Mouse (Mus musculus) CD4-positive helper T cell, adult 2 months (primary cell): ENCODE results near the gene Creb3l1.

Source experiments
- DNase-seq: peaks from one replicate; pipeline ENCODE4 v3.0.0-alpha.2; 2012; ENCODE audit warnings: low read depth, missing footprints, low spot score

Creb3l1 gene

DNA sequence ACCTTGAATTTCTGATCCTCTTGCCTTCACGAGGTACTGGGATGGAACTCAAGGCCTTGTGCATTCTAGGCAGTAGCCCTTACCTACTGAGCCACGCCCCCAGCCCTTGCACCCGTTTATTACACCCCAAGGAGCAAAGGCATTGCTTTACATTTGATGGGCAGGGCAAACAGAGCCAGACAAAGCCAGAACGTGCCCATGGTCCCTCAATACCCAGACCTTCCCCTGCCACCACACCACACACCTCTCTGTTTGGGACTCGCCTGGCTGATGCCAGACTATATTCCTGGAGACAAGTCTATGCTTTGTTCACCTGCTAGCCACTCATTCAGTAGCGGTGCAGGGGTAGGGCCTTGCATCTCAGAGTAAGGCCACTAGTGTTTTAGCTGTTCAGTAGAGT is 17.8 kb downstream of the Creb3l1 start:
- DNase-seq, result no peak

GRCm38 (mm10) chr2:92004617-92005016 is 19.7 kb downstream of the Creb3l1 start:
- DNase-seq, result no peak

DNA sequence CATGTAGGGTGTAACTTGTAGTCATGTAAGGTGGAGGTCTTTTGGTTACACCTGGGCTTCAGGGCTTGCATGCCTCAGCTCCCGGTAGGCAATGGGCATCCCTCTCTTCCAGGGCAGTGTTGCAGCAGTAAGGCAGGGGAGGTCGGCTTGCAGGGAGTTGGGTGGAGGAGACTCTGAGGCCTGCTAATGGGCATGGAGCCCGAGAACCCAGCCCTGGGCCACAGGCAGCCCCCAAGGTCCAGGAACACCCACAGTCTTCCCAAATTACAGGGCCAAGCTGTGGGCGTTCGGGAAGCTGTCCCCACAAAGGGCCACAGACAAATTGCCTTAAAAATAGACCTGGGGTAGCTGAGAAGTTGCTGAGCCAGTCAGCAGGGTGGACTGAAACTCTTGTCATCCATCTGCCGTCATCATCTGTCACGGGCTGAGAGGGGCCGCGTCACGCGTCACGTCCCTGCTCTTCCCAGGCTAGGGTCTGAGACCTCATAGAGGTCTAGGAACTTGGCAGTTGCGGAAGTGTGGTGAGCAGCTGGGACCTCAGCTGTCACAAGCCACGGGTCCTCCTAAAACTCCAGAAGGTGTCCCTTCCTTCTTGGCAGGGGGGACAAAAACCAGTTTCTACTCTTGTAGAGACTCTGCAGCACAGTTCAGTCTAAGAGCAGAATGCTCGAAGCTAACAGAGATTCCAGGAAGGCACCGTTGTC is 26.2 kb downstream of the Creb3l1 start:
- no peak for DNase-seq

DNA sequence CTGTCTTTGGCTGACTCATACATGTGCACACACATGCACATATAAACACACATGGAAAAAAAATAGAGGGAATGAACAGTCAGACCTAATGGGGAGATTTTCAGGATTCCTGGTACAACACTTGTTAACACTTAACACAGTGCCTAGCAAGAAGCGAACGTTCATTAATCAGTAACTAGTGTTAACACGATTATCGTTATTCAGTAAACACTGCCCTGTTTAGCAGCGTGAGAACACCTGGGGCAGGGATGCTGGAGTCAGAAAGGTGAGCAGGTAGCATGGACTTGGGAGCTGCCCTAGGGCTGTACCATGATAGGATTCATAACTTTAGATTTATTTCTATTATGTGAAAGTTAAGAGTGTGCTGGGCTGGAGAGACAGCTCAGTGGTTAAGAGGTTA is 28.3 kb downstream of the Creb3l1 start:
- DNase-seq, result no peak

DNA sequence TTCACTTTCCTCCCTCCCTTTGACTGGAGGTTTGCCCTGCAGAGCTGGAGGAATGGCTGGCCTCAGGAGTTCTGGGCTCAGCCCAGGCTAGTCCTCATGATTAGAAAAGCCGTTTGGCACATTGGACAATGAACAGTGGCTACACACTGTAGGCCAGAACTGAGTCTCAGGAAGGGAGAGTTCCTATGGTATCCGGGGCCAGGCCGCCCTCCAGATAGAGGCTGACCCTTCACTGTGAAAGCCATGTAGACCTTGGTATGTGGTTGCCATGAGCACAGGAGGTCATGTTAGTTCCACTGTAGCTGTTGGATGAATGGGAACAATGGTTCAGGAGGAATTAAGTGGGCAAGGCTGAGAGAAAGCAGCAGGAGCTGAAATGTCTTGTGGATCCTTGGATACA is 30.9 kb downstream of the Creb3l1 start:
- DNase-seq, result no peak

DNA sequence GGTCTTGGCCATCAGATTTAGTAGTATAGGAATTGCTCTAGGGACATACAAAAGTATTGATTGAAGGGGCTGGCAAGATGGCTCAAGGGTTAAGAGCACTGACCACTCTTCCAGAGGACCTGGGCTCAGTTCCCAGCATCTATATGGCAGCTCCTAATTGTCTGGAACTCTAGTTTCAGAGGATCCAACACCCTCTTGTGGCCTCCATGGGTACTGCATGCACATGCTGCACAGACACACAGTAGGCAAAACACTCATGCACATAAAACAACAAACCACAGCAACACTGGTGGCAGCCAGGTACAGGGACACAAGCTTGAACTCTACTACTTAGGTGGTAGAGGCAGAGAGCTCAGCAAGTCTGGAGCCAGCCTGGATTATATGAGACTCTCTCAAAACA is 34.6 kb downstream of the Creb3l1 start:
- DNase-seq, result no peak

DNA sequence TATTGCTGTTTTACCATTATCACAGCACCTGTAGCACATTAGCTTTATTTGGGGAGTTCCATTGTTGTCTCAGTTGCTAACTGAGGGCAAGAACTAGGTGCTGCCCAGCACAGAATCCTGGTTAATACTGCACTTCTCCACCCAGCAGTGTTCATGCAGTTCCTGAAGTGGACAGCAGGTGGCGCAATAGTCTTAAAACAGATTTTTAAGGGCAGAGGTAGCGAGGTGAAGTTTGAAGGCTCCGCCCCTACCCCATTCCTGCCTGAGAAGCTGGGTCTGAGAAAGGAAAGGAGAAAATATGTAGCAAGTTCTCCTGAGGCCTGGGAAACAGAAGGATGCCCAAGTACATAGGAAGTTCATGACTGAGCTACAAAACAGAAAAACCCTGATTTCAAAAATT is 36.8 kb downstream of the Creb3l1 start:
- DNase-seq, result peak; percentile 78

- DNase-seq, result peak; percentile 55
Observed at GRCm38 (mm10) chr2:91986071-91986470, 38.2 kb downstream of the Creb3l1 start.

DNA sequence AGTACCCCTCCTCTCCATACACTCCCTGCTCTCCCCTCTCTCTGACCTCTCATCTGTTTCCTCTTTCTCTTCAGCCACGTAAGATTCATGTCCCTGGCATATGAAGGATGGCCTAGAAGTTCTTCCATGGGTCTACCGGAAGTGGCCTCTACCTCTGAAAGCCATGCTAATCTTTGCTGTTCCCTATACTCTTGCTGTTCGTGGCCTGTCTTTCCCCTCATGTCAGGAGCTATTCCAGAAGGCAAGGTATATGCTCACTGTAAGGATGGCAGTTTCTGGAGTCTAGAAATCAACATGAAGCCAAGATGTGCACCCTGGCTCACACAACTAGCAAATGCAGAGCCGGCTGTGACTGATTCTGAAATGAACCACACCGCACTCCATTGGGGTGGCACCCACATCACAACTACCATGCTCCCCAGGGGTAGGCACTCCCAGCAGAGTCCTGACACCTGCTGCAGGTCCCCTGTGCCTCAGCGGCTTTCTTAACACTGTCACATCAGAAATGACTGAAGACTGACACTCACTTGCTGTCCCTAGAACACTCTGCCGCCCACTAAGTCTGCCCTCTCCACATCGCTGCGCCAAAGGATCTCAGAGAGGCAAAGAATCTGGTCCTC is 39.3 kb downstream of the Creb3l1 start:
- peak; percentile 34 for DNase-seq

GRCm38 (mm10) chr2:91984439-91984838 is 39.9 kb downstream of the Creb3l1 start:
- peak; percentile 90 for DNase-seq

DNA sequence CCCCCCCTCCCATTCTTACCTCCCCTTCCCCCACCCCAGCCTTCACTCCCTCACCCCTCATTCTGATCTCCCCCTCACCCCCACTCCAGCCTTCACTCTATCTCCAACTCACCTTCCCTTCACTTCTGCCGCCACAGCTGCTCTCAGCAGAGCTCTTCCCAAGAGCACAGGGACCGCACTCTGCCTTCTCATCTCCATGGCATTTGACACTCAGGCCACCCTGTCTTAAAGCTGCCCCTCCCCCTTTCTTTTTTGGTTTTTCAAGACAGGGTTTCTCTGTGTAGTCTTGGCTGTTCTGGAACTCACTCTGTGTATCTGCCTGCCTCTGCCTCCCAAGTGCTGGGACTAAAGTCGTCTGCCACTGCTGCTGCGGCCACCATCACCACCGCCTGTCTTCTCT is 43.5 kb downstream of the Creb3l1 start:
- DNase-seq, result no peak

DNA sequence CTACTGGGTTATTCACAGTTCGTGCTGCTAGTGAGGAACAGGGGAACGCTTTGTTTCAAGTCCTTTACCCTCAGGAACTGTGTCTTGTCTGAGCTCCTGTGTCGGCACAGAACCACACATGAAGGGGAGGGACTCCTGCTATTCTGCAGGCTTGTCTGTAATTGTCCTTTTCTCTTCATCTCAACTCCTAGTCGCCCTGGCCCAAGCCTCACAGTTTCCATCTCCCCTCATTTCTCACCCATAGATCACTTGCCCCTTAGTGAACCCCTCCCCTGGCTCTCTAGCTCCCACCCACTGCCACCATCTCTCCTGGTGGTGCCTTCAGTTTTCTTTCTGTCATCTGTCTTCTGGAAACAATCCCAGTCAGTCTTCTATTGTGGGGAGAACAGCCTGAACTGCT is 44.1 kb downstream of the Creb3l1 start:
- no peak for DNase-seq

- DNase-seq, result no peak
Observed at GRCm38 (mm10) chr2:91978547-91978946, 45.8 kb downstream of the Creb3l1 start.

DNA sequence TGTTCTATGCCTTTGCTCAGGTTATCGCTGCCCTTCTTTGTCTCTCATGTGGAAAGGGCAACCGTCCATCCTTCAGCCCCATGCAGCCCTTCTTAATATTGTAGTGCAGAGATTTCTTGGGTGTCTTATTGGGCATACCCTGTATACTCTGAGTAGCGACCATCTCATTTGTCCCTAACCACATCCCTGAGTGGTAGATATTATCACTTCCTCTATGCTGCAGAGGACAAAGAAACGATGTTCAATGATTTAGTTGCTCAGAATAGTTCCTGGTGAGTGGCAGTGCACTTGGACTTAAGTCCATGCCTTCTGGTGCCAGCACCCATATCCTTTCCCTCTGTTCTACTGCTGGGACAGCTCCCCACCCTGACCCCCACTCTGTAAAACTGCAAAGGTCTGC is 46.3 kb downstream of the Creb3l1 start:
- DNase-seq, result no peak

- DNase-seq, result peak; percentile 72
Observed at GRCm38 (mm10) chr2:91975581-91976541, 48.4 kb downstream of the Creb3l1 start, which contains the start of gene Dgkz. Dgkz (minus strand) TSS chr2:91975864.

GRCm38 (mm10) chr2:91973416-91974135 is 50.7 kb downstream of the Creb3l1 start:
- DNase-seq, result no peak

- DNase-seq, result peak; percentile 53
Observed at GRCm38 (mm10) chr2:91972121-91972566, 52.2 kb downstream of the Creb3l1 start.

DNA sequence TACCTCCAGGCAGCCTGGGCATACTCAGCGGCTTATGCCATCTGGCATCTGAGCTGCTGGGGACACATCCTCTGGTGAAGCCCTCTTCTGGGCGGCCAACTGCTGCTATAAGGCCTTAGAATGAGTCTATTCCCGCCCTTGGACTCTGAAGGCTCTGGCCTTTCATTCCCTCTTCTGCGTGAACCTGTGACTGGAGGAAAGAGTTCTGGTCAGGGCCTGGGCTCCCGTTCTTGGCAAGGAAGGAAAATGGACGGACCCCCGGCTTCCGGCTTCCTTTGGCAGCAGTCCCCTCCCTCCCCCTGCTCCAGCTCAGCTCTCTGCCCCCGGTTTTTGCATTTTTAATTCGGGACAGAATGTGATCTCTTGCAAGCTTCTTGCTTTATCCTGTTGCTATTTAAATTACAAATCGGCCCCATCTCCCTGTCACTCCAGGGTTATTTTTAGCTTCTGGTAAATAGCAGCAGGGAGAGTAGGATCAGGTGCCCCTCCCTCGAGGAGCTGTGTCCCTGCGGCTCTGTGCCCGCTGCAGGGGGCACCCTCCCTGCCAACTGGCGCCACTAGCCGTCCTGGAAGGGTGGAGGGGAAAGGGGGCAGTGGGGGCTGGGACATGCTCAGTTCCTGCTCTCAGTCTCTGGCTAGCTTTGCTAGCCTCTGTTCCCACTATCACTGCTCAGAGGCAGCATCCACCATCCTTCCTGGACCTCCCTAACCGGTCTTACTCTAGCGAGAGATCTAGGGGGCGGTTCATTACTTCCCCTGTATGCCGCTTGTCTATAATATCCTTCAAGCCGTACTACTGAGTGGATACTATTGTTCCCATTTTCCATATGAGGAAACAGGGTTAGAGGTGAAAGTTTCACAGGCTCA is 52.8 kb downstream of the Creb3l1 start:
- DNase-seq, result no peak

- DNase-seq, result no peak
Observed at GRCm38 (mm10) chr2:91967962-91968361, 56.3 kb downstream of the Creb3l1 start.

GRCm38 (mm10) chr2:91966367-91966766 is 57.9 kb downstream of the Creb3l1 start:
- no peak for DNase-seq

GRCm38 (mm10) chr2:91965417-91965816 is 58.9 kb downstream of the Creb3l1 start:
- no peak for DNase-seq
